8 mouse cellular contexts compared by ENCODE assay signal in genomic region chr17:51811911-51812260, GRCm38 (mm10). TPM values are rescaled to one million over a fixed set of nuclear protein-coding genes. Genes with fewer than 3 reads are reported as not detected.
DNase-seq lines count a peak whose midpoint lies in the region; ATAC-seq and TF ChIP-seq lines count a peak whose summit lies in the region.

No protein-coding gene starts in this region.

- peaks cover 65% of the 10 kb centered on the region for H3K27me3 ChIP-seq in megakaryocyte, embryonic 14.5 days (replicated peaks)
- peaks cover 28% of the 10 kb centered on the region; the same call in 1 of the 2 replicates for H3K27me3 ChIP-seq in intestine, postnatal 0 days (replicated peaks; ENCODE audit: control insufficient read depth, insufficient read depth, low read length)
- no peaks in the 10 kb centered on the region for H3K27me3 ChIP-seq in neural tube, embryonic 14.5 days (ENCODE audit: control insufficient read depth, insufficient read depth, low read length)

- H3K4me1 ChIP-seq in megakaryocyte, embryonic 14.5 days: peaks cover 17% of the 10 kb centered on the region
- no peaks in the 10 kb centered on the region for H3K4me1 ChIP-seq in intestine, postnatal 0 days (replicated peaks; ENCODE audit: control insufficient read depth, insufficient read depth, low read length)
- H3K4me1 ChIP-seq in neural tube, embryonic 14.5 days (ENCODE audit: control insufficient read depth, insufficient read depth, low read length): peaks cover 15% of the 10 kb centered on the region

- H3K36me3 ChIP-seq in megakaryocyte, embryonic 14.5 days (replicated peaks; ENCODE audit: low read length): no peaks in the 10 kb centered on the region
- no peaks in the 10 kb centered on the region for H3K36me3 ChIP-seq in intestine, postnatal 0 days (ENCODE audit: control insufficient read depth, insufficient read depth)
- no peaks in the 10 kb centered on the region for H3K36me3 ChIP-seq in neural tube, embryonic 14.5 days (ENCODE audit: control insufficient read depth, insufficient read depth, low read length)

- peak overlapping the region; percentile 98 for H3K4me2 ChIP-seq in intestine, postnatal 0 days (replicated peaks; ENCODE audit: low read depth)
- peak overlapping the region; percentile 69 for H3K4me2 ChIP-seq in neural tube, embryonic 14.5 days (ENCODE audit: low read depth, low read length)

- H3K9me3 ChIP-seq in megakaryocyte, embryonic 14.5 days: no peaks in the 10 kb centered on the region
- H3K9me3 ChIP-seq in intestine, postnatal 0 days (ENCODE audit: control insufficient read depth): no peaks in the 10 kb centered on the region
- H3K9me3 ChIP-seq in neural tube, embryonic 14.5 days (ENCODE audit: control insufficient read depth, low read length): no peaks in the 10 kb centered on the region

- peak; percentile 12 for DNase-seq in adrenal gland, postnatal 10 days
- DNase-seq in adrenal gland, postnatal 4 days (ENCODE audit: low spot score in 2 of 2): no peak
- no peak for DNase-seq in frontal cortex, postnatal 25 days (ENCODE audit: low spot score in 2 of 2)
- no peak for DNase-seq in layer of hippocampus, adult 8-10 months (ENCODE audit: low spot score in 2 of 2)

- peak overlapping the region; percentile 91 for H3K4me3 ChIP-seq in megakaryocyte, embryonic 14.5 days (replicated peaks)
- H3K4me3 ChIP-seq in intestine, postnatal 0 days (ENCODE audit: low read depth, low read length): peak overlapping the region; percentile 76
- peak overlapping the region; percentile 92 for H3K4me3 ChIP-seq in neural tube, embryonic 14.5 days (ENCODE audit: low read depth, low read length)

- H3K27ac ChIP-seq in intestine, postnatal 0 days (ENCODE audit: low read depth, low read length): no peak overlapping the region
- peak overlapping the region; percentile 97 for H3K27ac ChIP-seq in neural tube, embryonic 14.5 days (ENCODE audit: low read depth, low read length)

- H3K9ac ChIP-seq in intestine, postnatal 0 days (ENCODE audit: low read depth, low read length): no peak overlapping the region
- peak overlapping the region; percentile 95 for H3K9ac ChIP-seq in neural tube, embryonic 14.5 days (replicated peaks; ENCODE audit: low read depth, low read length)

- ATAC-seq in megakaryocyte, adult 5-6 weeks (ENCODE audit: poor library complexity, severe bottlenecking): no peak
- no peak for ATAC-seq in intestine, postnatal 0 days
- peak; percentile 1 for ATAC-seq in neural tube, embryonic 14.5 days (ENCODE audit: low read depth)

- no peak for TF ChIP-seq CTCF in intestine, postnatal 0 days (IDR thresholded peaks at IDR 0.05; ENCODE audit: low read depth)

- WGBS in intestine, postnatal 0 days: 2% methylated on average over 11 of the region's 11 CpGs
- WGBS in neural tube, embryonic 14.5 days: under 1% methylated on average over 11 of the region's 11 CpGs

RNA-seq across cellular contexts. Expression of gene Satb1, which starts 21.2 kb away (rescaled TPM):
- 10 to 100 TPM; 26.4 to 27.5 TPM for total RNA-seq in adrenal gland, postnatal 10 days (2021)
- total RNA-seq in adrenal gland, postnatal 4 days (2021): 10 to 100 TPM; 29.3 to 36.0 TPM
- 0.46 and 0.52 TPM in 2 replicates for polyA plus RNA-seq in megakaryocyte, embryonic 14.5 days (2012; ENCODE audit: insufficient read depth, low replicate concordance)
- total RNA-seq in megakaryocyte, adult 5-6 weeks (2015): 21.9 and 25.3 TPM in 2 replicates
- total RNA-seq in megakaryocyte, adult 5-6 weeks (2017): 8.7 and 15.9 TPM in 2 replicates
- 2.0 and 2.4 TPM in 2 replicates for polyA plus RNA-seq in intestine, postnatal 0 days (2015; fragmentation: Nextera tagmentation; extraction: Ambion mirVana)
- polyA plus RNA-seq in neural tube, embryonic 14.5 days (2014; fragmentation: Nextera tagmentation; extraction: Ambion mirVana): 56.7 and 60.5 TPM in 2 replicates
- total RNA-seq in layer of hippocampus, adult 8-10 months (2022): 10 to 100 TPM; 82.6 to 97.6 (median 91.6) TPM
